In genomic region chr5:139592850-139593249, GRCm38 (mm10) we compare ENCODE assay signal across 23 mouse cellular contexts. TPM values are rescaled to one million over a fixed set of nuclear protein-coding genes. Genes with fewer than 3 reads are reported as not detected.
"Had no signal": no experiment of that assay in that cellular context is flagged by ENCODE, and none has a peak within 500 bp of the region (broad histone marks: within the 10 kb centered on the region; RNA-seq: fewer than 3 reads in every experiment).

No protein-coding gene starts in this region.

- ATAC-seq: liver, postnatal 0 days; lung, postnatal 0 days had no signal

- DNase-seq: kidney, postnatal 10 days; kidney, postnatal 4 days; left cerebral cortex, postnatal 4 days; liver, postnatal 0 days; lung, embryonic 14.5 days; right cerebral cortex, adult 18-20 months; right cerebral cortex, postnatal 14 days; right cerebral cortex, postnatal 4 days; thymus, adult 2 months; thymus, postnatal 14 days; thymus, postnatal 4 days had no signal

- H3K4me1 ChIP-seq: limb, embryonic 12.5 days; limb, embryonic 15.5 days had no signal

- H3K36me3 ChIP-seq: limb, embryonic 12.5 days; limb, embryonic 15.5 days; neural tube, embryonic 12.5 days; neural tube, embryonic 15.5 days had no signal

- H3K27ac ChIP-seq: limb, embryonic 12.5 days; limb, embryonic 15.5 days; liver, embryonic 14.5 days; macrophage; neural tube, embryonic 12.5 days; neural tube, embryonic 15.5 days; stomach, postnatal 0 days had no signal

- H3K4me2 ChIP-seq: limb, embryonic 12.5 days; limb, embryonic 15.5 days; liver, embryonic 11.5 days; lung, embryonic 14.5 days; neural tube, embryonic 12.5 days; neural tube, embryonic 15.5 days had no signal

- H3K4me3 ChIP-seq: limb, embryonic 12.5 days; limb, embryonic 15.5 days; neural tube, embryonic 12.5 days; neural tube, embryonic 15.5 days had no signal

- H3K9ac ChIP-seq: limb, embryonic 12.5 days; limb, embryonic 15.5 days; liver, embryonic 14.5 days; liver, postnatal 0 days; lung, embryonic 14.5 days; neural tube, embryonic 12.5 days; neural tube, embryonic 15.5 days had no signal

- H3K9me3 ChIP-seq: limb, embryonic 15.5 days; neural tube, embryonic 15.5 days had no signal

RNA-seq across cellular contexts. Expression of gene Uncx, which starts 49.6 kb away (rescaled TPM):
- total RNA-seq: megakaryocyte, adult 5-6 weeks had no signal
- polyA plus RNA-seq: intestine, embryonic 14.5 days; liver, embryonic 11.5 days; liver, embryonic 14.5 days; liver, postnatal 0 days; lung, embryonic 14.5 days; lung, postnatal 0 days; macrophage; stomach, embryonic 14.5 days; stomach, postnatal 0 days had no signal
